Mouse (Mus musculus) embryonic facial prominence, embryonic 12.5 days (tissue): ENCODE results near the gene Gm8122. TPM values are rescaled to one million over a fixed set of nuclear protein-coding genes. Genes with fewer than 3 reads are reported as not detected.
"Not testable (repeated sequence)": the region's sequence is repeated elsewhere in the genome, so short reads cannot be mapped to it uniquely, and the experiment has no call there.

ENCODE experiments used
- ATAC-seq: fragments of 200-750 bp; cut with Nextera tagmentation; 2 replicates; pipeline ENCODE4 v1.8.0; 2017; ENCODE audit not compliant: insufficient number of reproducible peaks, insufficient read depth, low FRiP score, low TSS enrichment
- H3K27ac ChIP-seq: fragments of 300-500 bp; sonication (generic); 2 replicates; pipeline ENCODE4 v1.5.1; 2016; ENCODE audit warnings: mild to moderate bottlenecking
- H3K27me3 ChIP-seq: fragments of 300-500 bp; sonication (generic); 2 replicates; pipeline ENCODE4 v1.6.1; 2016; ENCODE audit warnings: mild to moderate bottlenecking, moderate library complexity
- H3K36me3 ChIP-seq: fragments of 300-500 bp; sonication (generic); 2 replicates; pipeline ENCODE4 v1.6.1; 2016; ENCODE audit warnings: mild to moderate bottlenecking
- H3K4me1 ChIP-seq: fragments of 300-500 bp; sonication (generic); 2 replicates; pipeline ENCODE4 v1.6.1; 2016
- H3K4me2 ChIP-seq: fragments of 300-500 bp; sonication (generic); replicated peaks from 2 replicates; pipeline ENCODE4 v1.6.1; 2016; ENCODE audit warnings: mild to moderate bottlenecking, moderate library complexity
- H3K4me3 ChIP-seq: fragments of 300-500 bp; sonication (generic); 2 replicates; pipeline ENCODE4 v1.5.1; 2016; ENCODE audit warnings: mild to moderate bottlenecking
- H3K9ac ChIP-seq: fragments of 300-500 bp; sonication (generic); 2 replicates; pipeline ENCODE4 v1.6.1; 2016; ENCODE audit warnings: mild to moderate bottlenecking, moderate library complexity
- H3K9me3 ChIP-seq: fragments of 300-500 bp; sonication (generic); 2 replicates; pipeline ENCODE4 v1.6.1; 2016; ENCODE audit warnings: mild to moderate bottlenecking, moderate library complexity
- WGBS: fragments of 180-500 bp; shearing (Covaris S2); methylation state at CpG from one replicate; pipeline ENCODE4 v1.1.7; 2016; 5-methylcytosine and 5-hydroxymethylcytosine counted together
- polyA plus RNA-seq: library from polyadenylated mRNA; unstranded; fragments of >200 nt; fragmentation: Nextera tagmentation; extraction: Ambion mirVana; gene quantifications from 2 replicates; pipeline ENCODE4 v1.2.1, GENCODE M21; 2016

Gm8122 gene
- polyA plus RNA-seq, 1 experiment from 2014 or later: not detected

DNA sequence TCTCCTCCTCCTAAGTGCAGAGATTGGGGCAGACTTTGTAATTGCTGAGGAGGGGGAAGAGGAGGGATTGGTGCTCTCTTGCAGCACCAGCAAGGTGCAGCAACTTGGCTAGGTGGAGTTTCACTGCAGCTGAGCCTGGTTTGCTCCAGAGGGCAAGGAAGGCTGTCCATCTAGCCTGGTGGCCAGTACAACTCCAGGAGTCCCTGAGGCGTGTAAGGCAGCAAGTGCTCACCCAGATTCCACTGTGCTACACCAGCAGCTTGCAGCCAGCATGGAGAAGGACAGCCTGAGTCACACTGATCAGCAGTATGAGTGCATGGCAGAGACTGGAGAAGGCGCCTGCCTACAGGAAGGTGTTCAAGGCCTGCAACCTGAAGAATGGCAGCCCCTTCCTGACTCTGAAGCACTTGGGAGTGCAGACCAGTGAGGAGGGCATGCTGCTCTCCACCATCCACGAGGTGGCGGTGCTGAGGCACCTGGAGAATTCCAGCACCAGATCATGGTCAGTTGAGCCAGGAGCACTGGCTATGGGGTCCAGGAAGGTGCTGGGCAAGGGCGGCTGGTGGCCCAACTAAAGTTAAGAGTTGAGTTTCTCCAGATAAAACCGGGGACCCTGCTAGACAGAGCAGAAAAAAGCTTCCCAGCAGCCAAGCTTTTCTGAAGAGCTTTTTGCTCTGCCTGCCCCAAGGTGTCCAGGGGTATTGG is 15.6 kb upstream of the Gm8122 start:
- not testable (repeated sequence) for H3K36me3 ChIP-seq, H3K9ac ChIP-seq, H3K27me3 ChIP-seq, H3K27ac ChIP-seq, H3K4me2 ChIP-seq, H3K4me3 ChIP-seq, H3K4me1 ChIP-seq, ATAC-seq, H3K9me3 ChIP-seq
- 35% methylated on average over 5 of the region's 6 CpGs for WGBS

GRCm38 (mm10) chr14:43249611-43250170 is 14.6 kb upstream of the Gm8122 start:
- not testable (repeated sequence) for H3K4me3 ChIP-seq, H3K9me3 ChIP-seq, H3K4me1 ChIP-seq, H3K9ac ChIP-seq, H3K27me3 ChIP-seq, H3K36me3 ChIP-seq, ATAC-seq, H3K27ac ChIP-seq, H3K4me2 ChIP-seq
- 8% methylated on average over 11 of the region's 12 CpGs for WGBS

GRCm38 (mm10) chr14:43237769-43238168 is 2.7 kb upstream of the Gm8122 start:
- H3K27me3 ChIP-seq, H3K27ac ChIP-seq, H3K36me3 ChIP-seq, ATAC-seq, H3K9me3 ChIP-seq, H3K4me3 ChIP-seq, H3K4me2 ChIP-seq, H3K4me1 ChIP-seq, H3K9ac ChIP-seq: not testable (repeated sequence)

Other genes with a start within 250 kb of the Gm8122 start
- gene Gm8082, start 241.7 kb downstream of the Gm8122 start, polyA plus RNA-seq: not detected in 2 replicates
- not detected in 2 replicates for gene Gm10376, start 219.7 kb downstream of the Gm8122 start, polyA plus RNA-seq
- not detected in 2 replicates for gene Gm8094, start 158.7 kb downstream of the Gm8122 start, polyA plus RNA-seq
- gene Gm8104, start 134.7 kb downstream of the Gm8122 start, polyA plus RNA-seq: not detected in 2 replicates
- gene Gm7233, start 55.4 kb downstream of the Gm8122 start, polyA plus RNA-seq: not detected in 2 replicates
- not detected in 2 replicates for gene Gm8126, start 23.3 kb upstream of the Gm8122 start, polyA plus RNA-seq
- gene Gm9732, start 39.7 kb upstream of the Gm8122 start, polyA plus RNA-seq: not detected in 2 replicates
- not detected in 2 replicates for gene Gm8127, start 58.5 kb upstream of the Gm8122 start, polyA plus RNA-seq
- not detected in 2 replicates for gene 1700001F09Rik, start 112.5 kb upstream of the Gm8122 start, polyA plus RNA-seq
- not detected in 2 replicates for gene Gm8138, start 181.0 kb upstream of the Gm8122 start, polyA plus RNA-seq